In the genomic region with DNA sequence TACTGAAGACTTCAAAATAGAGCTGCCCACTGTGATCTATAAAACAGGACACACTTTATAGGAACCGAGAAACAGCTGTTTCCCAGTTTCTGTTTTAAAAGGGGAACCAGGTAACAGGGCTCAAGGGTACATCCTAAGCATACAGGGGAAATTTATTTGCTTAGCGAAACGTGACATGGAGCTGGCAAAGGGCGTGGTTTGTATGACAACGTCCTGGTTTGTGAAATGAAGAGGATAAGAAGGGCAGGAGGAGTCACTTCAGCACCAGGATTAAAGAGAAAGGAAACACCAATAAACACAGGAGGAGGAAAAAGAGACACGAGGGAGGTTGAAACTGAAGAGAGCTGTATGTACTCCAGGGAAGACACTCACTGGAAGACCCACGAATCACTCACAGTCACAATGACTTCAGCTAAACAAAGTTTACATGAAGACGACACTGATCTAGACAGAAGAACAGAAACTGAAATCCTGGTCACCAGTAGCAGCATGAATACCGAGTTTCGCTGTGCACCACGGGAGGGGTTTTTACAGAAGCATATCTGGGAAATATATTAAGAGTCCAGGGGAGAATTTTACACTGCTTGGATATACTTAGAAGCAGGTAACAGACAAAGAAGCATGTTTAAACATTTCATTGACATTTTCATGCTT, we compare ENCODE assay signal across 10 mouse cellular contexts. TPM values are rescaled to one million over a fixed set of nuclear protein-coding genes. Genes with fewer than 3 reads are reported as not detected.
DNase-seq lines count a peak whose midpoint lies in the region; ATAC-seq and TF ChIP-seq lines count a peak whose summit lies in the region.
"Had no signal": no experiment of that assay in that cellular context is flagged by ENCODE, and none has a peak within 500 bp of the region (broad histone marks: within the 10 kb centered on the region; RNA-seq: fewer than 3 reads in every experiment).

No protein-coding gene starts in this region.

- WGBS in heart, embryonic 12.5 days: 76% methylated on average over 11 of the region's 11 CpGs

- DNase-seq in heart, adult 11 months: peak; percentile 97
- DNase-seq in 416B (ENCODE audit: low read depth): peak; percentile 27
- DNase-seq in frontal cortex, postnatal 36 days (ENCODE audit: low spot score in 2 of 2): no peak
- DNase-seq in gastrocnemius, postnatal 14 days: no peak
- DNase-seq in layer of hippocampus, postnatal 25 days (ENCODE audit: extremely low spot score in 1 of 2, low spot score in 1 of 2): no peak
- DNase-seq: kidney, adult 11 months had no signal

- H3K36me3 ChIP-seq in heart, embryonic 12.5 days: no peaks in the 10 kb centered on the region
- no peaks in the 10 kb centered on the region for H3K36me3 ChIP-seq in megakaryocyte, embryonic 14.5 days (replicated peaks; ENCODE audit: low read length)

- no peak for TF ChIP-seq POLR2A in cortical plate, adult 2 months (IDR thresholded peaks at IDR 0.05; ENCODE audit: extremely low read depth, insufficient read depth, low read length)

- intact Hi-C loops in gastrocnemius, postnatal 14 days (cut with DNase I; ENCODE audit: low total_unique reads): no loop called here

- no peak overlapping the region for H3K4me2 ChIP-seq in heart, embryonic 12.5 days

- no peak overlapping the region for H3K4me3 ChIP-seq in heart, embryonic 12.5 days
- no peak overlapping the region for H3K4me3 ChIP-seq in cortical plate, adult 2 months (ENCODE audit: insufficient read depth, low read length)
- H3K4me3 ChIP-seq in megakaryocyte, embryonic 14.5 days (replicated peaks): peak overlapping the region; percentile 79

- no peak overlapping the region for H3K9ac ChIP-seq in heart, embryonic 12.5 days

- H3K9me3 ChIP-seq in heart, embryonic 12.5 days (replicated peaks): no peaks in the 10 kb centered on the region
- H3K9me3 ChIP-seq in megakaryocyte, embryonic 14.5 days: no peaks in the 10 kb centered on the region

- H3K27me3 ChIP-seq in heart, embryonic 12.5 days (replicated peaks): no peaks in the 10 kb centered on the region
- H3K27me3 ChIP-seq in megakaryocyte, embryonic 14.5 days (replicated peaks): no peaks in the 10 kb centered on the region

- ATAC-seq in heart, embryonic 12.5 days (ENCODE audit: insufficient number of reproducible peaks, low FRiP score): no peak
- ATAC-seq: midbrain, embryonic 16.5 days had no signal

- no peak overlapping the region for H3K27ac ChIP-seq in heart, embryonic 12.5 days (ENCODE audit: poor library complexity, severe bottlenecking)
- H3K27ac ChIP-seq in cortical plate, adult 2 months (ENCODE audit: insufficient read depth, low read length): peak overlapping the region; percentile 56; the same call in 1 of the 2 replicates

- TF ChIP-seq CTCF in cortical plate, adult 2 months (IDR thresholded peaks at IDR 0.05; ENCODE audit: extremely low read depth, insufficient read depth, low read length): no peak

- H3K4me1 ChIP-seq in heart, embryonic 12.5 days (replicated peaks): peaks cover 4% of the 10 kb centered on the region; the same call in 1 of the 2 replicates
- H3K4me1 ChIP-seq in cortical plate, adult 2 months (ENCODE audit: control insufficient read depth, insufficient read depth, low read length): no peaks in the 10 kb centered on the region
- peaks cover 9% of the 10 kb centered on the region; the same call in 1 of the 2 replicates for H3K4me1 ChIP-seq in megakaryocyte, embryonic 14.5 days

RNA-seq across cellular contexts. Expression of a gene that starts 16.0 kb away (rescaled TPM):
- 27.8 and 31.0 TPM in 2 replicates for polyA plus RNA-seq in heart, embryonic 12.5 days (2016; fragmentation: Nextera tagmentation; extraction: Ambion mirVana)
- 2.3 and 3.0 TPM in 2 replicates for polyA plus RNA-seq in cortical plate, adult 2 months (2012; rRNA removed)
- 1.7 TPM in 1 of 2 replicates, not detected in the other for polyA plus RNA-seq in megakaryocyte, embryonic 14.5 days (2012; ENCODE audit: insufficient read depth, low replicate concordance)
- 10 to 100 TPM; 44.5 to 46.5 TPM for total RNA-seq in gastrocnemius, postnatal 14 days (2021)
- 1 to 10 TPM; 3.1 to 3.9 TPM for total RNA-seq in layer of hippocampus, postnatal 25 days (2021)

RNA-seq across cellular contexts. Expression of a gene that starts 44.2 kb away (rescaled TPM):
- 0.08 TPM in 1 of 2 replicates, not detected in the other for polyA plus RNA-seq in heart, embryonic 12.5 days (2016; fragmentation: Nextera tagmentation; extraction: Ambion mirVana)
- 0.98 and 1.4 TPM in 2 replicates for polyA plus RNA-seq in cortical plate, adult 2 months (2012; rRNA removed)
- not detected in 2 replicates for polyA plus RNA-seq in megakaryocyte, embryonic 14.5 days (2012; ENCODE audit: insufficient read depth, low replicate concordance)
- total RNA-seq in gastrocnemius, postnatal 14 days (2021): not detected
- under 1 TPM in 1 of 2 experiments, not detected in 1; 0.63 TPM for total RNA-seq in layer of hippocampus, postnatal 25 days (2021)

Comparison
In these comparisons a context has a peak if more than half of its experiments do, and no peak if none do; other contexts are left out.
1. DNase-seq: peak in heart, adult 11 months (single experiment) and 416B (single experiment); none in frontal cortex, postnatal 36 days (0 of 2), gastrocnemius, postnatal 14 days (single experiment) and layer of hippocampus, postnatal 25 days (0 of 2).